Mouse (Mus musculus) ovary, postnatal 10 days (tissue): ENCODE data around the gene Tmem201.
A peak's percentile ranks its signal among the peaks of the same experiment; 100 is the strongest.
"Not testable (repeated sequence)": the region's sequence is repeated elsewhere in the genome, so short reads cannot be mapped to it uniquely, and the experiment has no call there.

ENCODE experiments used
- DNase-seq: peaks from one replicate; pipeline ENCODE4 v3.0.0; 2022; ENCODE audit warnings: low spot score

Gene Tmem201

DNA sequence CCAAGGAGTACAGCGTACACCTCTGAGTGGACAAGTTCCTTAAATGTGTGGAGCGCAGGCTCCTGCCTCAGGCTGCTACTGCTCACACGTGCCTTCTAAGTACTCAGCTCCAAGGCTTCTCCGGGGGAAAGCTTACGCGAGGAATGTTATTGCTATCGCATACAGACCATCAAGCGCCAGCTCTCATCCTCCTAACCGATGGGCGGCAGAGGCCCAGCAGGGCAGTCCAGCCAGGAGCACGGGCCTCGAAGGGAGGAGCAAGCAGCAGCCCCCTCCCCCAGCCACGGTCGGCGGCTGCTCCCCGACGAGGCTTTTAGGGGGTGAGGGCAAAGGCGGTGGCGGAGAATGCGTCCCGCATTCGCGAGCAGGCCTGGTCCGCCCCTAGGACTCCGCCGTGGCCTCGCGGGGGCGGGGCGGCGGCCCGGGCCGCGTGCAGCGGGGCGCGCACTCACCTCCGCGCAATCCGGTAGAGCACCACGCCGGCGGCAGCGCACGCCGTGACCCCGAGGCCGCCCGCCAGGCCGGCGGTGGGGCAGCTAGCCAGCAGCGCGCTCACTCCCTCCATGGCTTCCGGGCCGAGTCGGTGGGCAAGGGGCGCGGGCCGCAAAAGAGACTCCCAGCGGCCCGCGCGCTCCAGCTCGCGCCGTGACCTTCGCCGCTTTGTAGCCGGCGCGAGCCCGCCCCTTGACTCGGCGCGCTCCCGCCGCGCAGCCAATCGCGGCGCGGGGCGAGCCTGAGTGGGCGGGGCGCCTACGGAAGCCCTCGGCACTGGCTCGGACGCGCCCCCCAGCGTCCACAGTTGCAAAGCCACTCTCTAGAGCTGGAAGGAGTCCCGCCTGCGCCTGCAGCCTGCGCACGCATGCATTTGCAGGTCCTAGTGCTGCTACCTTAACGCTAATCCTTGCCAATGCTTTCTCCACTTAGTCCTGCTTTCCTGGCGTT is at the start of gene Tmem201:
TSS of gene Tmem201 (minus strand) at position 662 of the 942 bp plus-strand sequence.
- peak; percentile 72 for DNase-seq

DNA sequence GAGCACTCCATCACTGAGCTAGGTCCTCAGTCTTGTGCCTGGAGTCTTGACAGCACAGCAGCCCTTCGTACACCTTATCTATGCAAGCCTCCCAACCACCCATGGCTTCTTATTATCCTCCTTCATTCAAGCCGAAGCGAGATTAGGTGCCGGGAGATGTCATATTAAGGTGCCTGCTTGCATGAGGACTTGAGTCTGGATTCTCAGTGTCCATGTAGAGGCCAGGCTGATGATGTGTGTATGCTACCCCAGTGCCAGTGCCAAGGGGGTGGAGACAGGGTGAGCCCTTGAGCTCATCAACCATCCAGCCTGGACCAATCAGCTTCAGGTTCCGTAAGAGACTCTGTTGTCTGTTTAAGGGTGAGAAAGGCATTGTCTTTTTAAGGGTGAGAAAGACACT is 47.1 kb upstream of the Tmem201 start:
- no peak for DNase-seq

DNA sequence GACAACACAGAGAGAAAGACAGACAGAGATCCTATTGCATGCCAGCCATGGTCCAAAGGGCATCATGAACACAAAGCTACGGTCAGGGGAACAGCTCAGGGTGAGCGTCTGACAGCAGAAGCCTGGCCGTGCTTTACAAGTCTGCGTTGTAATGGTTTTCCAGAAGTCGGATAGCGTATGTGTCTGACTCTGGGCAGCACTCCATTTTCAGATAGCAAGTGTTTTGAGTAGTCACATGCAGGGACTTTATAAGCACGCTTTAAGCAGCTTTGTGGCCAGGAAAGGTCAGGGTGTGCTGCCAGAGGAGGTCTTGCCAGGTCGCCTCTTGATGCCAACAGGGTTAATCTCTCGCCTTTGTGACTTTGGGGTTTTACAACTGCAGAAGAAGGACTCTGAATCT is 46.5 kb upstream of the Tmem201 start:
- no peak for DNase-seq

DNA sequence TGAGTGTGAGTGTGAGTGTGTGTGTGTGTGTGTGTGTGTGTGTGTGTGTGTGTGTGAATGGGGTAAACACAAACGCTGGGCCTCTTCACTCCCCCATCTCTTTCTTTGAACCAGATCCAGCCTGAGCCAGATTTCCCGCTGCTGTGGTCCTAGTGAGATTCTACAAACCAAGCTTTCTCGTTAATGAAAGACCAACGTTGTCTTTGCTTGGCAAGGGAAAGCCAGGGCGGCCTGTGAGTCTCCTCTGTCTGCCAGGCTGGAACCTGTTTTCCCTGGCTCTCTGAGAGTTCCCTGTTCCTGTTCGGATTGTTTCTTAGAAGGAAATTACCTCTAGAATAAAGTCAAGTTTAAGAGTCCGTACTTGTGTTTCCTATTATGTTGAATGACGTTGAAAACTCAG is 45.1 kb upstream of the Tmem201 start:
- DNase-seq = no peak

DNA sequence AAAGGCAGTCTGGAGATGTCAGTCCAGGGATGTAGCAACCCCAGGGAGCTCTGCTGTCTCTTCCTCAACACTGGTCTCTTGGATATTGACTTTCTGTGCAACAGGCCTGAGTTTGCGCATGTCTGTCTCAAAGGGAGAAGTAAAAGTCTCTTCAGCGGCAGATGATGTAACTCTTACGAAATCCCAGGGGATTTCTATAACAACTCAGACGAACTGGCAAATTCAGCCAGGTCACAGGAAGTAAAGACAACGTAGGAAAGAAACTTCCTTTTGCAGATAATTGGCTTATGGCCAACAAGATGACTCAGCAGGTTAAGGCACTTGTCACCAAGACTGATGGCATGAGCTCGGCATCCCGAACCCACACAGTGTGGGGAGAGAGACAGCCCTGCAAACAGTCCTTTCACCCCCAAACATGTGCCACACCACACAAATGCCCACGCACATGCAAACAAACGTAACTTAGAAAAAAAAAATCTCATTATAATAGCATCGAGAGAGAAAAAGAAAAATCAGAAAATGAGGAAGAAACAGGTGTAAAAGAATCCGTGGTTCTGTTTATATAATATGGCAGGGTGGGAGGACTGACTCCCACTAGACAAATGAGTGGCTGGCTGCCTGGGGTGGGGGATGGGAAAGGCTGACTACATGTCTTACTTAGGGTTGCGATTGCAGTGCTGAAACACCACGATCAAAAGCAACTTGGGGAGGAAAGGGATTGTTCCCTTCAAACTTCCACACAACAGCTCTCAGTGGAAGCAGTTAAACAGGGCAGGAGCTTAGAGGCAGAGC is 42.9 kb upstream of the Tmem201 start:
- no peak for DNase-seq

DNA sequence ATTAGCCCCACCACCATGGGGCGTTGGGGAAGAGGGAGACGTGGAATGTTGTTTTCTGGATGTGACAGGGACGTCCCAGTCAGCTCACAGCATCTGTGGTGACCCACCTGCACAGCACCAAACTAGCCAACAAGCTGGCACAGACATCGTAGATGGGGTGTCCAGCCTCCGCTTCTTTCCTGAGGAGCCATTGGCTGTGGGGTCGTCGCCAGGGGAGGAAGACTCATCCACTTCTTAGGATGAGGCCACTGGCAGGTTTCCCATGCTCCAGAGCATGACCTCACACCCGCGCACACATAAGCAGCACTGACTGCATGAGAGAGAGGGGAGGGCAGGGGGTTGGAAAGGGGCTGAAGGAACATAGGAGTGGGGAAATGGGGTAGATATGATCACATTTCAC is 42.1 kb upstream of the Tmem201 start:
- no peak for DNase-seq

DNA sequence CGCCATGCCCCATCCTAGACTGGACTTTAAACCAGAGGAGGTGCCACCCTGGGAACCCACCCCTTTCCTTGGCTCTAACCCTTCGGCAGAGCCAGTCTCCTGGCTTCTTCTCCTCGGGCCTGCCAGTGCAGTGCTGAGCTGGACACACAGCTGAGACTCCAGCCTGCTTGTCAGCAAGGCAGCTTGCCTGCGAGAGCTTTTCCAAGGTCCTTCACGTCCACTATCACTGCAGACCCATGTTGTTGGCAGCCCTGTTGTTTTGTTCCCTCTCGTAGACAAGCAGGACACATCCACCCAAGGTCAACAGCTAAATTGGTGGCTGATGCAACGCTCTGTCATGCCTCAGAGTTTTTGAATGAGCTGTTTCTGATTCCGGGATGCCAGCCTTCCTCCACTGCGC is 39.3 kb upstream of the Tmem201 start:
- DNase-seq = no peak

DNA sequence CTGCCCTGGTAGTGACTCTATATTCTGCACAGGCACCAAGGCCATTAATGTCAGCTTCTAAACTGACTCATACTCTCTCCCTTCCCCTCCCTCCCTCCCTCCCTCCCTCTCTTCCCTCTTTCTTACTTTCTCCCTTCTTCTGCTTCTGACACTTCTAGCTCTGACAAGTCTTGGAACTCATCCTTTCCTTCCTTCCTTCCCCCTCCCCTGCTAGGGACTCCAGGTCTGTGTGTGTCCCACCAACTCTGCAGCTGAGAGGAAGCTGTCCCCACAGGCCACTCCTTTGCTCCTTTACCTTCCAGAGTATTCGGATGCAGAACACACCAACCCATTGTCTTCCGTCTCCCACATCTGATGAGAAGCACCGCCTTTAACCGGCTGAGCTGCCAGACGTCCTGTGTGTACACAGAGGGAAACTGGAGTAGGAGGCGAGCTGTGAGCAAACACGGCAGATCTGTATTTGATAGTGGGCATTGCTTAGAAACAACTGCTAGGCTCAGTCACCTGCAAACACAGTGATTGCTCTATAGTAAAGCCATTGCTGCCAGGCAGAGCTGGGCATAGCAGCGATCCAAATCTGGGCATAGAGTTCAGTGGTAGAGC is 38.0 kb upstream of the Tmem201 start:
- DNase-seq = no peak

DNA sequence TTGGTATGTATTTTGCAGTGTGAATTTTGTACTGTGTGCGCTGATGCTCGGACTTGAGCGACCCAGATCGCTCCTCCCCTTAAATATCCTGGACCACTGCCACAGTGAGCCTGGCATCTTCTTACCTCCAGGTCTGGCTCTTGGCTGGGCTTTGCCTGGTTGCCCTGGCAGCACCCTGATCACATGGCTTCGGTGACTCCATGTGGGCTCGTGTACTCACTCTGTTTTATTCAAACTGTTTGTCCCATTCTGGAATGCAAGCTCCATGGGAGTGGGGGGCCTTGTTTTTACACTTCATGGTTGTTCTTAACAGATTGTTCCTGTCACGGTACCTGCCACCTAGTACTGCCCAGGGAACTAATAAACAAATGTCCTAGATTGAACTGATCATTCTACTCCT is 37.5 kb upstream of the Tmem201 start:
- DNase-seq = no peak

DNA sequence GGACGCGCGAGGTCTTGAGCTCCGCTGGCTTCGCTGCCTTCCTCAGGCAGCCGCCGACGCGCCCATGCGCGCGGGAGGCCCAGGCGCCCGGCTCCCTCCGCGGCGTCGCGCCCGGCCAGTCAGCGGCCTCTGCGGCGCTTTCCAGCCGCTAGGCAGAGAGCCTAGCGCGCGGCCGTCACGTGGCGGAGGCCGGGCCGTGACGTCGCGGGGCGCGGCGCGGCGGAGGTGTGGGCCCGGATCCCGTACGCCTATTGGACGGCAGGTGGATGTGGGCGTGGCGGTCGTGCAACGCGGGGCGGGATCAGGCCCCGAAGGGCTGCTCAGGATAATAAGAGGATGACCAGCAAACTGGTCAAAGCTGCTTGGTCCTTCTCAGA is 36.2 kb upstream of the Tmem201 start, which contains the start of gene Slc25a33:
TSS of gene Slc25a33 (minus strand) at position 184 of the 377 bp plus-strand sequence.
- DNase-seq = peak; percentile 90

DNA sequence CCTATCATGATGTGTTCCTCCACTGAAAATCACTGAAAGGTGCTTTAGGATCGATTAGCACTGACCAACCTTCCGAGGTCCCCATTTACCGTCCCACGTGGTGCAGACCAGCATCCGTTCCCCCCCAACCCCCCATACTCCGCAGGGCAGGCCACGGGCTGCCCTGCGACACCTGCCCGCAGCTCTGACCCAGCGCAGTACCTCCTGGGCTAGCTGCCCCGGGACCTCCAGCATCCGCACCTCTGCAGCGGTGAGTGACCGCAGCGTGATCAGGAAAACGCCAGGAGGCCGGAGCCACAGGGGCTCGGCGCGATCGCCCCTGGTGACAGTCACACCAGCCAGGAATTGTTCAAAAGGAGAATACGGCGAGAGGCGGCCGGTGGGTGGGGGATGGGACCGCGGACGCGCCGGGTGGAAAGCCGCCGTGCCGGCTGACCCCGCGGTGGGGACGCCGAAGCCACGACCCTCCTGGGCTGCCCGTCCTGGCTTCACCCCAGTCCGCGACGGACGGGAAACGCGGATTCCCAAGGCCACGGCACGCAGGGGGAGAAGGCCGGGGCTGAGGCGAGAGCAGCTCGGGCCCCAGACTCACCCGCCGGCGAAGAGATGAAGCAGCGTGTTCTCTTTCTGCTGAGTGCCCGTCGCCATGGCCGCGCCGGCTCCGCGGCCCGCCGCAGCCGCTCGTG is 35.7 kb upstream of the Tmem201 start:
- peak; percentile 46 for DNase-seq

DNA sequence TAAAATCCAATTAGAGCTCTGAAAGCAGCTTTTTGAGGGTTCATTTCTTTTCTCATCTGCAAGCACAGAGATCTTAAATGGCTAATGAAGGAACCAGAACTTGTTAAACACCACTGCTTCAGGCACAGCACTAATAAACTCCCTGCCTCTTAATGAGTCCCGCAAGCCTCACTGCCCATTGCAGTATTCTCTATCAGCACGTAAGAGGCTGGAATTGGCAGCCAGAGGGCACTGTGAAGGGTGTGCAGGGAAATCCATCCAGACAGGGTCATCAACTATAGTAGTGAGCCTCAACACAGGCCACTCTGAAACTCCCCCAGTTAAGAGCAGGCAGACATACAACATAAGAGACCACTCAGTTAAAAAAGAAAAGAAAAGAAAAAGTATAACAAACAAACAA is 34.5 kb upstream of the Tmem201 start:
- DNase-seq = no peak

DNA sequence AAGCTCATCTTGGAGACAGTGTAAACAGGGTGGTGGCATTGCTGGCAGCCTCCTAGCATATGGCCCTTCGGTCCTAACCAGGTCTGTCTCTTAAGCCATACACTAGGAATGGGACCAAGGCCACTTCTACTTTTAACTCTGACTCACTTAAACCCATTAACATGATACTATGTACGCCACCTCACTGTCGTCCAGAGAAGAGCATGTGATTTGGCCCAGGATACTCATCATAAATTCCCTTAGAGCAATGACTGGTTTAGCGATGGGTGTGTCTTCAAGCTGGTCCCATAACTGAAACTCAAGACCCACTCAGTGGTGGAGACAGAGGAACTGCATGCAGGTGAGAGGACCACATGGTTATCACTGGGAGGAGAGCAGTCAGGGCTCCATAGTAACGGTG is 27.4 kb upstream of the Tmem201 start:
- DNase-seq = no peak

DNA sequence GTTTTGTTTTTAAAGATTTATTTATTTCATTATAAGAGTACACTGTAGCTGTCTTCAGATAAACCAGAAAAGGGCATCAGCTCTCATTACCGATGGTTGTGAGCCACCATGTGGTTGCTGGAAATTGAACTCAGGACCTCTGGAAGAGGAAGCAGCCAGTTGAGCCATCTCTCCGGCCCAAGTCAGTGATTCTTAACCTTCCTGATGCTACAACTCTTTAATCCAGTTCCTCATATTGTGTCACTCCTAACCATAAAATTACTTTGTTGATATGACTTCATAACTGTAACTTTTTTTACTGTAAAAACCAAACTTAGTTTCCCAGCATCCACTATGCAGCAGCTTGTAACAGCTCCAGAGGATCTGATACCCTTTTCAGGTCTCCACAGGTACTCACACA is 25.5 kb upstream of the Tmem201 start:
- DNase-seq = no peak

DNA sequence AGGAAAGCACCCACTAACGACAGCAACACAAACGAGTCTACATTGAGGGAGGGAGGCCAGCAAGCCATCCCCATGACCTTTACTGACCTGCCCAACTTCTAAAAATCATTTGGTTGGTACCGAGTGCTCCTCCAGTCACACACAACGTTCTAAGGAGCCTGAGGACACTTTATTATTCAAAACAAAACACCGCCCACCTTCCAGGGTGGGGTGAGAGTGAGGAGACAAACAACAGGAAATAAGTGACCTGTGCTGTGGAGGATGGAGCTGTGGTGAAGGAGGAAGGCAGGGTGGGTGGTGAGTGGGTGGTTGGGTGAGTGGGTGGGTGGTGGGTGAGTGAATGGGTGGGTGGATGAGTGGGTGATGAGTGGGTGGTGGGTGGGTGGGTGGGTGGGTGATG is 21.7 kb upstream of the Tmem201 start:
- DNase-seq = no peak

DNA sequence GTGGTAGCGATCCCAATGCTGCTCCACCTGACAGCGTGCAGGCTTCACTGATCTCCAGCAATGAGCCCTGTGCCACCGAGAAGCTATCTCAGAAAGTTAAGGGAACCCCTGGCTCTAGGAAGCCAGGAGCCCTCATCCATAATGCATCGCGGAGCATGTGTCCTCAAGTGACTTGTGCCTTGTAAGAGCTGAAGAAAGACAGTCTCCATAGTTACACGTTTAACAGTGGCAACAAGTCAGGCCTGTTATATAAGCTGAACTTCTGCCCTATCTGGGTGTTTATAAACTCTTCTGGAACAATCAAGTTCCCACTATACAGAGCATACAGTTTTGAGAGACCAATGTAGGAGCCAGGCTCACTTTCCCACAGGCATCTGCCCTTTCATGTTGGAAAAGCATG is 20.6 kb upstream of the Tmem201 start:
- DNase-seq = no peak

DNA sequence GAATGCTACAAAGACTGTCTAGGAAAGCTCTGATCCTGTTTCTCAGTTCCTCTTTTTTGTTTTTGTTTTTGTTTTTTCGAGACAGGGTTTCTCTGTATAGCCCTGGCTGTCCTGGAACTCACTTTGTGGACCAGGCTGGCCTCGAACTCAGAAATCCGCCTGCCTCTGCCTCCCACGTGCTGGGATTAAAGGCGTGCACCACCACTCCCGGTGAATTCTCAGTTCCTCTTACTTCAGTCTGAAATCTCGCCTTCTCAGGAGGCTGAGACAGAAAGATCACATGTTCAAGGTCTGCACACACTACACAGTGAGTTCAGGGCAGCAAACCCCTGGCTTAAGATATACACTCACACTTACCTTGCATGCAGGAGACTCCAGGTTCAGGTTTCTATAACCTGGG is 18.7 kb upstream of the Tmem201 start:
- not testable (repeated sequence) for DNase-seq

DNA sequence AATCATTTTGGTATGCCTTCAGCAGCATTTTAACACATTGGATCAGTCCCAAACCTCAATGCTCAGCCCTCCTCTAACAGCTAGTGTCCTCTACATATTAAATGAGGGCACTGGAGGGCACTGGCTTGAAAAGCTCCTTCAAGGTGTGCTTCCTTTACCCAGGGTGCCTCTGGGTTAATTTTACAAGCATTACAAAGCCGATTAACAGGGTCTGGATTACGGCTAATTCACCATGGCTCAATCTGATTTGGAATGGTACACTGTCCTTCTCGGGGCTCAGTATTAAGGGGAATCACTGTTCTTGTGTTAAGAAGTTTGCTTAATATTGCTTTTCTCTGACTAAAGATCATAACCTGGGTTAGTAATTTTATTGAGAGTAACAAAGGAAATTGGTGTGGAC is 15.0 kb upstream of the Tmem201 start:
- DNase-seq = no peak

DNA sequence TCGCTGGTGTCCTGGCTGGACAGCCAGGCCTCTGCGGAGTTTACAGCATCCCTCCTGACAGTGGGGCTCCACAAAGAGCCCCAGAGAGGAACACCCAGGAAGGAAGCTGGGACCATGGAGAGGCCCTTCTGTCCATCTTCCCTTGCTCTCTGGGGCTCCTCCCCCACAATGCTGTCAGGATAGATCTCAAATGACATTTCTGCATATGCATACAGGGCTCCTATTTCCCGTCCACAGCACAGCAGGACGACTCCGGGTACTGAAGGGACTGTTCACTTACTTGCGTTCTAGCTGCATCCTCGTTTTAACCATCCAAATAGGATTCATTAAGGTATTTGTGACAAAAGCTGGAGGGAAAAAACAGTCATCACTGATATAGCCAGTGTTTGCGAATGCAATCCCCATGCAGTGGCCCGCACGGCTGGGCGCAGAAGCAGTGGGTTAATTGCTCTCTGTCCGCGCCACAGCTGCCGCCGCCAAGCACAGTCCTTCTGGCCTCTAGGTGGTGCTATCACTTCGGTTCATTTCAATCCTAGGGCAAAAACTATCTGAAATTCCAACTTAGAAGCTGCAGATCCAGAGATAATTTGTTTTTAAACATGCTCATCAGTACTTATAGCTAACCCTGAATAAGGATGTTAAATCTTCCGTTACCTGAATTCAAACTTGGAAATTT is 14.4 kb upstream of the Tmem201 start:
- DNase-seq = no peak

DNA sequence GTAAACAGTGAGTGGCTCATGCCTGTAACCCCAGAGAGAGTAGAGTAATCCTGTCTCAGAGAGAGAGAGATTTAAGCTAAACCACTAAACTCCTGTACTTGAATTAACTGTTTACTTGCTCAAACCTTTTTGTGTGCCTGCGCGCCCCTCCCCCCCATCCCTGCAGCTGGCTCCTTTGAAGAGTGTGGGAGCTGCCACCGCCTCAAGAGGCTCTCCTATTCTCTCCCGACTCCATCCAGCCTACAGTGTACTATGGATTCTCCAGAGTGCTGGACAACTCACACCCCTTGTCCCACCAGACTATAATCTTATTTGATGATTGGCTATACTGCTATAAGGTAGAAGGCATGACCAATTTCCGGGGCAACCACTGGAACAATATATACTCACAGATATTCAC is 12.8 kb upstream of the Tmem201 start:
- no peak for DNase-seq

DNA sequence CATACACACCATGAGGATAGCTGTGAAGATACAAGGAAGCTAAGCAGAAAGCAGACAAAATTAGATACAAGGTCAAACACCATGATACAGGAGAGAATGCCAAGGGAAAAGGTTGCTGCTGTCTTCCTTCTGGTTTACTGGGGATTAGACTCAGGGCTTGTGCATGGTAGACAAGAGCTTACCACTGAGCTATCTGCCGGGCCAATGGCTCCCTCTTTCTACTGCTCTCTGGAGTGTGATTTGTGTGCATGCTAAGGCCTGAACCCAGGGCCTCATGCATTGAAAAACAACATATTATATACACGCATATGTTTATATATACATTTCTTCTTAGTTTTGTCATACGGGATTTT is 11.8 kb upstream of the Tmem201 start:
- not testable (repeated sequence) for DNase-seq
